Mouse (Mus musculus) G1E-ER4 (cell line): ENCODE results near the gene Nt5dc2. TPM values are rescaled to one million over a fixed set of nuclear protein-coding genes. Genes with fewer than 3 reads are reported as not detected.

Experiments used
- GATA1 ChIP-seq: IDR thresholded peaks from one replicate; pipeline ENCODE4 v1.8.0; 2012; ENCODE audit warnings: low read length, inconsistent platforms
- polyA plus RNA-seq: library from polyadenylated mRNA; stranded (reverse); fragments of >175 nt; gene quantifications from 2 replicates; pipeline ENCODE4 v1.2.3, GENCODE M21; 2012

Nt5dc2 gene
- polyA plus RNA-seq, 1 experiment, result 240 TPM

- TF ChIP-seq GATA1, result no peak
These were observed 1.3 kb upstream of the Nt5dc2 start for GRCm38 (mm10) chr14:31129326-31130235.

- TF ChIP-seq GATA1, result no peak
These were observed 494 bp downstream of the Nt5dc2 start for GRCm38 (mm10) chr14:31131272-31131821.

GRCm38 (mm10) chr14:31132031-31132430 lies 1.2 kb downstream of the Nt5dc2 start:
- TF ChIP-seq GATA1, result no peak

- no peak for TF ChIP-seq GATA1
These were observed 1.7 kb downstream of the Nt5dc2 start for GRCm38 (mm10) chr14:31132491-31132975.

GRCm38 (mm10) chr14:31133023-31133665 lies 2.3 kb downstream of the Nt5dc2 start:
- TF ChIP-seq GATA1, result peak; percentile 16

- no peak for TF ChIP-seq GATA1
These were observed 3.5 kb downstream of the Nt5dc2 start for GRCm38 (mm10) chr14:31134015-31135000.

- TF ChIP-seq GATA1, result no peak
These were observed 4.9 kb downstream of the Nt5dc2 start for GRCm38 (mm10) chr14:31135495-31136410.

- no peak for TF ChIP-seq GATA1
These were observed 5.8 kb downstream of the Nt5dc2 start for GRCm38 (mm10) chr14:31136411-31137280.

- no peak for TF ChIP-seq GATA1
These were observed 6.4 kb downstream of the Nt5dc2 start for GRCm38 (mm10) chr14:31137281-31137595.

GRCm38 (mm10) chr14:31137791-31138190 lies 6.9 kb downstream of the Nt5dc2 start:
- TF ChIP-seq GATA1, result no peak

- no peak for TF ChIP-seq GATA1
These were observed 7.5 kb downstream of the Nt5dc2 start for GRCm38 (mm10) chr14:31138219-31138896.

GRCm38 (mm10) chr14:31138897-31139429 lies 8.1 kb downstream of the Nt5dc2 start:
- no peak for TF ChIP-seq GATA1
